Mouse (Mus musculus) neural tube, embryonic 10.5 days (tissue): Measurements from ENCODE around the gene Rpl27.
"Not testable (repeated sequence)": the region's sequence is repeated elsewhere in the genome, so short reads cannot be mapped to it uniquely, and the experiment has no call there.

ENCODE experiments used
- DNase-seq: peaks from one replicate; pipeline ENCODE4 v3.0.0-alpha.2; 2017; ENCODE audit warnings: low spot score; ENCODE audit errors: extremely low spot score

The Rpl27 gene

DNA sequence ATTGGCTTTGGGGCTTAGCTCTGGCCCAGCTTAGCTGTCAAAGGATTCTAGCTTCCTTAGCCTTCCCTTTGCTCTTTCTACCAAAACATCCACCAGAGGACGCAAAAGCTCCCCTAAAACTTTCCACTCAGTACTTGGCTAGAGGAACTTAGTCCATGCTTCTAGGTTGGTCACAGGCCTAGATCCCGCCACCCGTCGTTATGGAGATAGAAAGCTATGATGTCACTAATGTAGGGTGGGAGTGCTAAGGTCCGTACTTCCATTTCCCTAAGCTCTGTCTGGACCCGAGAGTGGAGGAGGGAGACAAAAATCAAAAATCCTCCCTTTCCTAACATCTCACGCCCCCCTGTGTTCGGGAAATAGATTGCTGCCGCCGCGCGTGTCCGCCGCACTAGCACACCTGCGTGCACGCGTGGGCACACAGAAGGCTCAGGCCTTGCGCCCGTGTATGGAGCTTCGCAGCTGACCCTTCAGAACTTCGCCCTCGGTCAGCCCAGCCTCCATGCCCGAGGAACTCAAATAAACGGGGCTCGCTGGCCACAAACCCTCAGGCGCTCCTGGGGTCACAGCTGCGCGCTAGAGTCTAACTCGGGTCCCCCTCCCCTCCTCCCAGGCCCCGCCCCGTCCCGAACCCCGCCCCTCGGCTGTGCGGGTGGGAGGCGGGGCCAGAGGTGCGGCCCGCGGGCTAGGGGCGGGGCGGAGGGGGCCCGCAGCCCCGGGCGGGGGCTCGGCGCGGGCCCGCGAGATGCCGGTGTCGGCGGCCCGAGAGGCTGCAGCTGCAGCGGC lies 25.6 kb downstream of the Rpl27 start:
- peak; percentile 80 for DNase-seq

DNA sequence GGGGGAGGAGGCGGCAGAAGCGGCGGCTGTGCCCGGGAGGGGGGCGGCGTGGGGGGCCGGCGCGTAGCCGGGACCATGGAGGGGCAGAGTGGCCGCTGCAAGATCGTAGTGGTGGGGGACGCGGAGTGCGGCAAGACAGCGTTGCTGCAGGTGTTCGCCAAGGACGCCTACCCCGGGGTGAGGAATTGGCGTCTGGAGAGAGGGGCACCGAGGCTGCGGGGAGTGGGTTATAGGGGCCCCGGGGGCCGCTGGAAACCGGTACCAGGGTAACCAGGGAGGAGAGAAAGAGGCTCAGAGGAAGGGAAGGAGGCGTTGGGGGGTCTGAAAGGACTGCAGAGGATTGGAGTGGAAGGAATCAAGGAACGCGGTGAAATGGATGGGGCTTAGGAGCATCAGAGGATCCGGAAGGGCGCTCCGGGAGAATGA lies 26.2 kb downstream of the Rpl27 start:
- DNase-seq, result peak; percentile 76

DNA sequence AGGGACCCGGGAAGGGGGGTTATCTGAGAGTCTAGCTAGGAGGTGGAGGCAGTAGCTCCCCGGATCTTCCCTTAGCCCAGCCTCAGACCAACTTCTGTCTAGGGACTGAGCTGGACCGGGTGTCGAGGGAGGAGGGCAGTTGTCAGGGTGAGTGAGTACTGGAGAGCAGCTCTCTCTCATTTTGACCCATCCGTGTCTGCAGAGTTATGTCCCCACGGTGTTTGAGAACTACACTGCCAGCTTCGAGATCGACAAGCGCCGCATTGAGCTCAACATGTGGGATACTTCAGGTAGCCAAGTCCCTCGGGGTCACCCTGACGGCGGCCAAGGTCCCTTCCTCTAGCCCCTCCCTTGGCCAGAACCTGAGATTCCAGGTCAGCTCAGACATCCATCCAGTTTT lies 26.6 kb downstream of the Rpl27 start:
- DNase-seq, result peak; percentile 52

DNA sequence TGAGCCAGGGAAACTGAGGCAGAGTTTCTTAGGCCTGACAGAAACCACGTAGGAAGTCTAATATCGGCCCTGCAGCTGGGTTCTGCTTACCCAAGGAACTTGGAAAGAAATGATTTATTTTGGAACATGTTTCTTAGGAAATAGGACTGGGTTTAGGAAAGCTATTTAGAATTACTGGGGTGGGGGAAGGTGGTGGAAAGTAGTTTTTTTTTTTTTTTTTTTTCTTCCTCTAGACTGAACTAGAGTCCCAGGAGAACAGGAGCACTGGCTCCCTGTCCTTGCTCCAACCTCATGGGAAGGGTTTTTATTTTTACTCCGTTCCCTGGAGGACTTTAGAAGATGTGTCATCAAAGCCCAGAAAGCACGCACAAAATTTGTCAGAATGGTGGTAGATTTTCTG lies 27.1 kb downstream of the Rpl27 start:
- DNase-seq, result no peak

DNA sequence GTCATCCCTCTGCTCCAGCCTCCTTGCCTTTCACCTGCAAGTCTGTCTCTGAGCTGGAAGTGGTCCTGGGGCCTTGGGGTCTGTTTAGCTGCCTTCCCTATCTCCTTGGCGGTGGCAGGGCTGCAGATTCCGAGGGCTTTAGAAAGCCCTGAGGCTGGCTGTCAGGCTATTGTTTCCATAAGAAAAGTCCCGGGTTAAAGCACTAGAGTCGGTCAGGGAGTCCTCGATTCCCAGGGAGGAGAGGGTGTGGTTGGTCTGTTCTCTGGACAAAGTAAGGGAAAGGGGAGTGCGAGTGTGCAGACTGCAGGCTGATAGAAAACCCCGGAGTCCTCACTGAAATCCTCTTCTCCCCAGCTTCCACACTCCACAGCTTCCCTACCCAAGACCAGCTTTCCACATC lies 28.1 kb downstream of the Rpl27 start:
- DNase-seq, result no peak

DNA sequence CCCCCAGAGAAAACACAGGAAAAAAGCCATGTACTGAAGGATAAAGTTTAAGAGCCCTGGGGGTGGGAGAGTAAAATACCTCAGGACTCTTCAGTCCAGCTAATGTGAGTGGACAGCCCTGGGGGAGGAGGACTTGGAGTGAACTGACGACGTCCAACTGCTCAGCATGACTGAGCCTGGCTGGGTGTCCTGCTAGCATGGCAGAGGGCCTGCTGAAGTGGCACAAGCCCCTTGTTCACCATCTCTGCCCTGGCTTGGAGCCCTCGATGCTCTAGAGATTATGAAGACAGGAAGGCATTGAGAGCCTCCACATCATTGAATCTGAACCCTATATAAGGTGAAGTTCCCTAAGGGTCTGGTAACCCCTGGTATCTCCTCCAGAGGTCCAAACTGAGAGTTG lies 29.8 kb downstream of the Rpl27 start:
- no peak for DNase-seq

DNA sequence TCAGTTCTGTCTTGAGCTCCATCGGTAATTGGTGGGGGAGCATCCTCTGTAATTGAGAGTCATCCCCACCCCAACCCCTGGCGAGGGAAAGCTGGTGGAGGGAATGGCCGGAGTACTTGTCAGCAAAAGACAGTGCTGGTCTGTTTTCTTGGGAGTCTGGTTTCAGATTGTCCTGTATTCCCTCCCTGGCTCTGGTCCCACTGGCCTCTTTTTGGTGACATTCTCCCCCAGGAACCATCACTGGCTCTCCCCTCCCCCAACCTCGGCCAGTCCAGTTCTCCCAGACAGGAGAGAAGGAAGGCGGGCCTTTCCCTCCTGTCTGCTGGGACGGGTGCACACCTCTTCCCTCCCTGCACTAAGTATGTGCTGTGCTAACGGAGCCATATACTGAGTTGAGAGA lies 30.2 kb downstream of the Rpl27 start:
- no peak for DNase-seq

DNA sequence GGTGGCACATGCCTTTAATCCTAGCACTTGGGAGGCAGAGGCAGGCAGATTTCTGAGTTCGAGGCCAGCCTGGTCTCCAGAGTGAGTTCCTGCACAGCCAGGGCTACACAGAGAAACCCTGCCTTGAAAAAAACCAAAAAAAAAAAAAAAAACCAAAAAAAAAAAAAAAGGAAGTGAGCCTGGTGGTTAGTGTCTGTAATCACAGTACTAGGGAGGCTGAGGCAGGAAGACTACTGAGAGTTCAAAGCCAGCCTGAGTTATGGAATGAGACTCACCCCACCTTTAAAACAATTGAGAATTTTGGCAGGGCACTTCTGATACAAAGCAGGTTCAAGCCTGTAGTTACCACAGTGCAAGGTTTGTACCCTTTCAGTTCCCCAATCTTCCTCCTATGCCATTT lies 31.6 kb downstream of the Rpl27 start:
- not testable (repeated sequence) for DNase-seq

DNA sequence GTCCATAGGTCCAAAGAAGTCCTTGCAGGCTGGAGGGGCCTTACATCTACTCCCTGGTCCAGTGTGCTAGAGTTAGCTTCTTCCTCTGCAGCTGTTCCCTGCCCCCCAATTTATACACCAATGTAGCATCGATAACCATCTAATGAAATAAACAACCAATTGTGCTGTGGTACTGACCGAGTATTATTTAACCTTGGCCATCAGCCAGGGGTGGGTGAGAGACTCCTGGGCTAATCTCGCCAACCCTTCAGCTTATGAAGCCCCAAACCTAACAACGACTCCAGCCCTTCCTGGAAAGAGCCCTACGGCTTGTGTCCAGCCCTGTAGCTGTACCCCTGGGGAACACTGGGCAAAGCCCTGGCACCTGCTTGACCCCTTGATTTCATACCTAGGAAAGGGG lies 32.2 kb downstream of the Rpl27 start:
- no peak for DNase-seq

DNA sequence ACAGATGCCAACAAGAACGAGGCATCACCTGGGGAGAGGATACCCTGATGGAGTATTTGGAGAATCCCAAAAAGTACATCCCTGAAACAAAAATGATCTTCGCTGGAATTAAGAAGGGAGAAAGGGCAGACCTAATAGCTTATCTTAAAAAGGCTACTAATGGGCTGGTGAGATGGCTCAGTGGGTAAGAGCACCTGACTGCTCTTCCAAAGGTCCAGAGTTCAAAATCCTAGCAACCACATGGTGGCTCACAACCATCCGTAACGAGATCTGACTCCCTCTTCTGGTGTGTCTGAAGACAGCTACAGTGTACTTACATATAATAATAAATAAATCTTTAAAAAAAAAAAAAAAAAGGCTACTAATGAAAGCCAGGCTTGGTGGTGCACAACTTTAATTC lies 34.3 kb downstream of the Rpl27 start:
- not testable (repeated sequence) for DNase-seq

DNA sequence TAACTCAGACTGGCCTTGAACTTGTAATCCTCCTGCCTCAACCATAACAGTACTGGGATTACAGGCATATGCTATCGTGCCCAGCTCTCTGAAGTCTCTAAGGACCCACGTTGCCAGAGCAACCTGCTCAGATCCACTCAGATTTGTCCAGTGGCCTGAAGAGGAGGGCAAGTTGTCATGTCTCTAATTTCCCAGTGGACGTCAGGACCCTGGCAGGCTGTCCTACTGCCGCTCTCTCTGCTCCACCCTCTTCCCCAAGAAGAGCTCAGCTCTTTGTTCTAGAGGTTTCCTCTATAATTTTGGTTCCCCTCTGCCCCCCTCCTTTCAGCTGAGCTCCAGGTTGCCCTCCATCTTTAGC lies 35.1 kb downstream of the Rpl27 start:
- DNase-seq, result no peak

DNA sequence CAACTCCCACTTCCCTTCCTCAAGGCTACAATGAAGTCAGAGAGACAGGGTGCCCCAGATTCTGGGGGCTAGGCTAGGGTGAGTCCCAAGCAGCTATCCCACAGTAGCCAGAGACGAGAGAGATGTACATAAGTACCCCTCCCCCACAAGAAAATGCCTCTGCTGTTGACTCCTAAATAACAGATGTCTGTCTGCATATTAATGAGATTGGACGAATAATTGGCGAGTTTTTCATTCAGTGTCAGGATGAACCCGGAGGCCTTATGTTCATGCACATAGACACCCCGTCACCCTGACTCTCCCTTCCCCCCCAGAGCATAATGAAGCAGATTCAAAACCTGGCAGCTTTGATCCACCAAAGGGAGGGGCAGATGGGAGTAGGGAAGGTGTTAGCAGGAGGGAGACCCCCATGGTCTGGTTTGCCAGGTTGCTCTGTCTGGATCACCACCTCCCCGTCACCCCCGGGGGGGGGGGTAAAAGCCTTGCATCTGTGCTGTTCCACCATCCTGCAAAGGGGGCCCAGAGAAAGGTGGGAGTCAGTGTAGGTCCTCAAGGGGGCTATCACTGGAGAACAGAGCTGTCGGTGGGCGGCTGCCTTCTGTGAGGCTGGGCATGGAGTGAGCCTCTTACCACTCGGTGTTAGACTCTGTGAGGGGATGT lies 35.6 kb downstream of the Rpl27 start:
- peak; percentile 30 for DNase-seq

DNA sequence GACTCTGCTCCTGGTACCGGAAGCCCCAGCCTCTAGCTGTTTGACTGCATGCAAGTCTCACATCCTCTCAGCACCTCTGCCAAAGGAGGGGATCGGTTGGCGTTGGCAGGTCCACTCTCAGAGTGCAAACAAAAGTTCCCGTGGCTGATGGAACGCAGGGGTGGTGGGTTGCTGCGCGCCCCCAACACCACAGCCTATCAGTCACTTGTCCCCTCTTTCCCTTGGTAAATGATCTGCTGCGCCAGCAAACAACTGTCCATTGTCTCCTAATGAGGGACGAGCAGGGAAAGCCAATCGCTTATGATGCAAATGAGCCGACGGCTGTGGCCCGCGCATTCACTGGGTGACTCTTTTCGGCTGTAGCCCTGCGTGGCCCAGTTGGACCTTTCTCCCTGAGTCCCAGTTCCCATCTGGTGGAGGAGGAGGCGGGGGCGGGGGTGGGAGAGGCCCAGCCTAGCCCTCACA lies 37.1 kb downstream of the Rpl27 start:
- DNase-seq, result peak; percentile 70

DNA sequence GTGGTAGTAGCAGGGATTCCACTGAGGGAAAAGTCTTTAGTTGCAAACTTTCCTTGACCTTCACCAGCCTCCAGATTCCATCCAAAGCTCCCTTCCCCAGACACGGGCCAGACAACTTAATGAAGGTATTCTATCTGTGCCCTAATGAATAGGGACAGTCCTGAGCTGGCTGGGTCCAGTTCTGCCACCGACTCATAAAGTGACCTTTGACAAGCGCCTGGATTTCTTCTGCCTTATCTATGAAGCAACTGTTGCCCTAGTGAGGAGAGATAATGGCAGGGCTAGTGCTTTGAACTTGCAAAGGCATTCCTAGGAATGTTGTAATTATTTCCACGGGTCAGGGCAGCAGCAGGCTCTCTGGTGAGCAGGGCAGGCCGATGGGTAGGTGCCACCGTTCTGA lies 38.8 kb downstream of the Rpl27 start:
- DNase-seq, result no peak

DNA sequence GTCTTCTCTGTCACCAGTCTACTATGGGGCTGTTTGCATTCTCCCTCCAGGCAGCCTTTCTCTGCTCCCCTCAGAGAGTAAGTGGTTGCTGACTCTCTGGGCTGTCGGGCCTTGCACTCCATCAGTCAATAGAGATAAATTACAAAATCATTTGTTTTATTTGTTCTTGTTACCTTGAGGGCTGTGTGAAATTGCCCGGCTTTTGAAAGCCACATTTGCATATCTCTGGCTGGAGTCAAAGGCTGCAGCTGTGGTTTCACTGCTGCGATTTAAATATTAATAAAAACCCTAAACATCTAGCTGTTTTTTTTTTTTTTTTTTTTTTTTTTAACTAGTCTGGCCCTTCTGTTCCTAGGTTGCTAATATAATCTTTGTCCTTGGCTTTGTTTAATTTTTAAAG lies 41.7 kb downstream of the Rpl27 start:
- no peak for DNase-seq

DNA sequence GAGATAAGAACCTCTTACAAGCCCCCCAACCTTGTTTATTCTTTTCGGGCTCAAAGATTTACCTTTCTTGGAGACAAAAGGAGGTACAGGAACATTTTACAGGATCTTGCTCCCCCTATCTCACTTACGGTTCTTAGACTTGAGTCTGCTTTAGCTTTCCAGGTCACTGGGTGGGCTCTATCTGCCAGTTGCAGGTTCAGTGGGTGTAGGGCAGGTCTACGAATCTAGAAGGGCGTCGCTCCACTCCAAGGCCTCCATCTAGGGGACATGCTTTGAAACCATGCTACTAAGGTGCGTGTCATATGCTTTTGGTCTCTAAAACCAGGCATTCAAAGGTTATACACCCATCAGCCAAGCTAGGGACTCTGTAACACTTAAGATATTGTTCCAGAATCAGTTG lies 42.1 kb downstream of the Rpl27 start:
- no peak for DNase-seq

DNA sequence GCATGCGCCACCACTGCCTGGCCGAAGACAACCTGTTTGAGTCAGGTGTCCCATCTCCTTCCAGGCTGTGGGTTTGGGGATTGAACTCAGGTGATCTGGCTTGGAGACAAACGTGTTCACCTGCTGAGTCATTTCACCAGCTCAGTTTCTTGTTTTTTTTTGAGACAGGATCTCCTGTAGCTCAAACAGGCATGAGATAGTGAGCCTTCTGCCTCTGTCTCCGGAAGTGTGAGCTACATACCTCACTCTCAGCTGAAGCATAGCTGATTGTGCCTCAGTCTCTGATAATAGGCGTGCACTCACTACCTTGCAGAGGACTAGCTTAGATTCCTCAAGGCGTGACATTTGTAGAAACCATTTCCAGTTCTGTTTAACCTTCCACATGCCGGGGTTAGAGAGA lies 42.7 kb downstream of the Rpl27 start:
- no peak for DNase-seq

DNA sequence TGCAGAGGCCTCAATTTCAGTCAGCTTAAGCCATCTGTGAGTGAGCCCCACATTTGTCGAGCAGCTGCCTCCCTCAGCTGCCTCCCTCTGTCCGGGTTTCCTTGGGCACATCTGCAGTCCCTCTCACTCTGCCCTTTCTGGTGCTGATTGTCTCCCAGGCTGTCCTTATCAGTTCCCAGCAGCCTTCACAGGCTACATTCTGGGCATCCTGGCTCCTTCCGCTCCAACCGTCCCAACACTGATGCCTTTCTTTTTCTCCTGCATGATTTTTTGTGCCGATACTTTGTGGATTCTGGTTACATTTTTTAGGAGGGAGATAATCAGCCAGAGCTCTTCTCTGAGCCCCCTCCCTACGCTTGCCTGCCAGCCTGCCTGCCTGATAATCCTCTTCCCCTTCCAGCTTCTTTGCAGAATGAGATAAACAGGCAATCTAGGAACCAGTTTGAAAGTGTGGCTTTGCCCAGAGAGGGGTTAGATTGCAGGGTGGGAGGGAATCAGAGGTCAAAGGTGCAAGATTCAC lies 43.5 kb downstream of the Rpl27 start:
- no peak for DNase-seq

DNA sequence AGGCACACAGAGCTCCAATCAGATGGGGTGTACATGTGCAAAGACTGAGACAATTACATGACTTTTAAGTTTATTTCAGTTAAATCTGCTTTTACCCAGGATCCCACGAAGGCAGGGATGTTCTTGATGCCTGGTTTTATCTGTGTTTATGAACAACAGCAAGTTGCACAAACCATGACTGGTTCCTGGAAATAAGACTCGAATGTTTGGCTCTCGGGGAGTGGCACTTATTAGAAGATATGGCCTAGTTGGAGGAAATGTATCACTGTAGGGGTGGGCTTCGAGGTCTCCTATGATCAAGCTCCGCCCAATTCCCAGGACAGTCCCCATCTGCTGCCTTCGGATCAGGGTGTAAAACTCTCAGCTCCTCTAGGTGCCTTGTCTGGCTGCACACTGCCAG lies 44.0 kb downstream of the Rpl27 start:
- DNase-seq, result no peak
